Mouse (Mus musculus) forebrain, embryonic 14.5 days (tissue): Measurements from ENCODE around the gene Drc1. TPM values are rescaled to one million over a fixed set of nuclear protein-coding genes. Genes with fewer than 3 reads are reported as not detected.

Experiments used
- ATAC-seq: fragments of 200-750 bp; cut with Nextera tagmentation; 2 replicates; pipeline ENCODE4 v1.8.0; 2017; ENCODE audit warnings: mild to moderate bottlenecking, moderate library complexity
- DNase-seq: peaks from one replicate; pipeline ENCODE4 v3.0.0-alpha.2; 2015; ENCODE audit warnings: low spot score
- H3K27ac ChIP-seq: fragments of 300-500 bp; sonication (generic); 2 replicates; pipeline ENCODE4 v1.5.1; 2014; ENCODE audit warnings: low read depth, mild to moderate bottlenecking, control low read depth, low read length, moderate library complexity
- H3K27me3 ChIP-seq: fragments of 300-500 bp; sonication (generic); replicated peaks from 2 replicates; pipeline ENCODE4 v1.6.1; 2014; ENCODE audit warnings: low read length, control low read depth, mixed read lengths; ENCODE audit not compliant: control insufficient read depth, insufficient read depth
- H3K36me3 ChIP-seq: fragments of 300-500 bp; sonication (generic); 2 replicates; pipeline ENCODE4 v1.6.1; 2014; ENCODE audit warnings: low read length, control low read depth; ENCODE audit not compliant: control insufficient read depth, insufficient read depth
- H3K4me1 ChIP-seq: fragments of 300-500 bp; sonication (generic); 2 replicates; pipeline ENCODE4 v1.6.1; 2014; ENCODE audit warnings: antibody characterized with exemption, low read length, control low read depth; ENCODE audit not compliant: control insufficient read depth, insufficient read depth
- H3K4me2 ChIP-seq: fragments of 300-500 bp; sonication (generic); 2 replicates; pipeline ENCODE4 v1.6.1; 2014; ENCODE audit warnings: mild to moderate bottlenecking, control low read depth, low read length
- H3K4me3 ChIP-seq: fragments of 300-500 bp; sonication (generic); 2 replicates; pipeline ENCODE4 v1.5.1; 2014; ENCODE audit warnings: low read depth, low read length, control low read depth
- H3K9ac ChIP-seq: fragments of 300-500 bp; sonication (generic); 2 replicates; pipeline ENCODE4 v1.6.1; 2014; ENCODE audit warnings: mild to moderate bottlenecking, low read length, control low read depth, moderate library complexity
- H3K9me3 ChIP-seq: fragments of 300-500 bp; sonication (generic); replicated peaks from 2 replicates; pipeline ENCODE4 v1.6.1; 2016; ENCODE audit warnings: low read length, control low read depth, mixed read lengths; ENCODE audit not compliant: control insufficient read depth
- WGBS: fragments of 180-500 bp; shearing (Covaris S2); extraction: QIAGEN DNeasy Blood & Tissue Kit; methylation state at CpG from one replicate; pipeline ENCODE4 v1.1.7; 2014; 5-methylcytosine and 5-hydroxymethylcytosine counted together
- polyA plus RNA-seq: library from polyadenylated mRNA; unstranded; fragments of >200 nt; fragmentation: Nextera tagmentation; extraction: Ambion mirVana; gene quantifications from 2 replicates; pipeline ENCODE4 v1.2.1, GENCODE M21; 2014

The Drc1 gene
- polyA plus RNA-seq, 1 experiment from 2014 or later, result 3.9 TPM

GRCm38 (mm10) chr5:30243741-30244140, 37.4 kb upstream of the Drc1 start:
- H3K4me2 ChIP-seq, result no peak overlapping the region
- no peak overlapping the region for H3K9ac ChIP-seq
- H3K4me3 ChIP-seq, result no peak overlapping the region
- WGBS, result 64% methylated on average over 9 of the region's 9 CpGs
- peak; percentile 48 for DNase-seq
- no peak overlapping the region for H3K27ac ChIP-seq
- H3K36me3 ChIP-seq, result peaks cover under 1% of the 10 kb centered on the region; the same call in 1 of the 2 replicates
- no peaks in the 10 kb centered on the region for H3K9me3 ChIP-seq
- no peaks in the 10 kb centered on the region for H3K4me1 ChIP-seq
- no peaks in the 10 kb centered on the region for H3K27me3 ChIP-seq
- no peak for ATAC-seq

DNA sequence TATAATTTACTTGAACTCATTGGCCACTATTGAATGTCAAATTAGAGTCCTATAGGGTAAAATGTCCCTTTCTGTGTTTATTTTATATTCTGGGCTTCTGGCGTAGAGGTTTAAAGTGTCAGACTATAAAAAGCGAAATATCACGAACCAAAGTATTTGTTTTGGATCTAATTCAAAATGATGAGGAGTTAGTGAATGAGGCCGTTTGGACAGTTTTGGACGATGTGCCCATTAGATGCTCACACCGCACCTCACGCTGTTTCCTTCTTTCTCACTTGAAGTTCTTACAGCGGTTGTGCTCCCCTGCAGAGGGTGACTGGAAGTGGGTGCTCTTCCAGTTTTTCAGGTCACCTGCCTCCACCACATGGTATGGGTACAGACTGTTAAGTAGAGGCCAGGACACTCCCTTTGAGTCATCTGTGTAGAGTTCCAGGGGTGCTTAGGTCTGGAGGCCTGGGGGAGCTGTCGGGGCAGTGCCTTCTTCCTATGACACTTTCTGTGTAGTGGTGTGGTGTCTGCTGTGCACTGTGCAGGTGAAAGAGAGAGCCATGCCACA, 35.2 kb upstream of the Drc1 start:
- Histone ChIP-seq H3K4me3 (no peak overlapping the region), H3K36me3 (peaks cover 12% of the 10 kb centered on the region), H3K27me3 (no peaks in the 10 kb centered on the region), H3K4me2 (no peak overlapping the region), H3K9me3 (no peaks in the 10 kb centered on the region), H3K4me1 (no peaks in the 10 kb centered on the region), H3K27ac (no peak overlapping the region), H3K9ac (no peak overlapping the region)
- no peak for DNase-seq
- ATAC-seq, result no peak
- WGBS, result 94% methylated on average over 9 of the region's 9 CpGs

DNA sequence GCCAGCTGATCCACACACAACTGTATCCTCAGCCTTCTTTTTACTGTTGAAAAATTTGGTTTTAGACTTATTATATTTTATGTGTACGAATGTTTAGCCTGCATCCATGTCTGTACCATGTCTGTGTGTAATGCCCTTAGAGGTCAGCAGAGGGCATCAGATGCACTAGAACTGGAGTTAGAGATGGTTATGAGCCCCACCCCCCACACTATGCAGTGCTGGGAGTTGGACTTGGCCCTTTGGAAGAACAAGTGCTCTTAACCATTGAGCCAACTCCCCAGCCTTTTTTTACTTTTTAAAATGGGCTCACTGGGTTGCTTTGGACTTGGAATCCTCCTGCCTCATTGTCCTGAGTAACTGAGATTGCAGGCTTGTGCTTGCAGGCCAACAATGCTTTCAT, 33.5 kb upstream of the Drc1 start:
- DNase-seq (no peak), ATAC-seq (no peak)
- Histone ChIP-seq H3K9me3 (no peaks in the 10 kb centered on the region), H3K36me3 (peaks cover 21% of the 10 kb centered on the region), H3K27me3 (no peaks in the 10 kb centered on the region), H3K27ac (no peak overlapping the region), H3K4me2 (no peak overlapping the region), H3K4me3 (no peak overlapping the region), H3K9ac (no peak overlapping the region), H3K4me1 (no peaks in the 10 kb centered on the region)
- 97% methylated on average over 1 of the region's 1 CpGs for WGBS

GRCm38 (mm10) chr5:30255567-30256354, 25.4 kb upstream of the Drc1 start:
- H3K36me3 ChIP-seq, result peaks cover 59% of the 10 kb centered on the region
- no peaks in the 10 kb centered on the region for H3K27me3 ChIP-seq
- no peak overlapping the region for H3K4me2 ChIP-seq
- H3K27ac ChIP-seq, result no peak overlapping the region
- DNase-seq (no peak), ATAC-seq (no peak)
- WGBS, result 90% methylated on average over 12 of the region's 12 CpGs
- H3K9me3 ChIP-seq, result no peaks in the 10 kb centered on the region
- no peaks in the 10 kb centered on the region for H3K4me1 ChIP-seq
- no peak overlapping the region for H3K9ac ChIP-seq
- no peak overlapping the region for H3K4me3 ChIP-seq

- WGBS, result 95% methylated on average over 7 of the region's 7 CpGs
- Histone ChIP-seq H3K4me2 (no peak overlapping the region), H3K9me3 (no peaks in the 10 kb centered on the region), H3K36me3 (peaks cover 54% of the 10 kb centered on the region), H3K4me1 (no peaks in the 10 kb centered on the region), H3K27ac (no peak overlapping the region), H3K9ac (no peak overlapping the region), H3K4me3 (no peak overlapping the region), H3K27me3 (no peaks in the 10 kb centered on the region)
- ATAC-seq (no peak), DNase-seq (no peak)
Measured at GRCm38 (mm10) chr5:30258776-30259175, 22.4 kb upstream of the Drc1 start.

DNA sequence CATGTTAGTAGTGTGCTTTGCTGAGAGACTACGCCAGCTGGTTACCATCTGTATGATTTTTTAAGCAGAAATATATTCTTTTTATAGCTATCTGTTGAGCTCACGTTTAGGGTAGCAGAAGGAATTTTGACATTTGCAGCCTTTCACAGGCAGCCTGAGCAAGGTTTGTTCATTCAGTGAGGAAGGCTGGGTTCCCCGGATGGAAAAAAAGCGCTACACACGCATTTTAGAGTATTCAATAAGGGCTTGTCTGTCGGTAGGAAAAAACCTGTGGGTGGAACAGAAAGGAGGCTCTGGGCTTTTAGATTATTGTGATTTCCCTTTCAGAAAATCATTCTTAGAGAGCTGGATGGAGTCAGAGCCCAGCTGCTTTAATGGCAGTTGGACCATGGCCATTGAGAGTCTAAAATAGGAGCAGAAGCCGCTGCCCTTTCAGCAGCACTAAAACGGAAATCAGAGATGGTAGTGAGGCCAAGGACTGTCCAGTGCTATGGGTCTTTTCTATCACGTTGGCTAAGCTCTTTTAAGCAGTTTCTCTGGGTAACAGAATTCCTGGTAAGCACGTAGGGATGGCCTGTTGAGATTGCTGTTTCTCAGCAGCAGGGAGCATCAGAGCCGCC, 10.5 kb upstream of the Drc1 start:
- Histone ChIP-seq H3K9ac (no peak overlapping the region), H3K27ac (no peak overlapping the region), H3K4me2 (no peak overlapping the region), H3K36me3 (peaks cover 25% of the 10 kb centered on the region), H3K9me3 (no peaks in the 10 kb centered on the region), H3K27me3 (no peaks in the 10 kb centered on the region), H3K4me3 (no peak overlapping the region), H3K4me1 (no peaks in the 10 kb centered on the region)
- no peak for ATAC-seq
- WGBS, result 80% methylated on average over 11 of the region's 11 CpGs
- peak; percentile 30 for DNase-seq

- H3K4me3 ChIP-seq, result no peak overlapping the region
- DNase-seq, result no peak
Measured at GRCm38 (mm10) chr5:30271599-30272281, 9.4 kb upstream of the Drc1 start.

GRCm38 (mm10) chr5:30276361-30276760, 4.8 kb upstream of the Drc1 start:
- Histone ChIP-seq H3K27ac (no peak overlapping the region), H3K4me3 (no peak overlapping the region), H3K36me3 (0 out of 2 replicates have a peak, but pooled peaks cover 3% of the 10 kb centered on the region), H3K27me3 (no peaks in the 10 kb centered on the region), H3K9ac (no peak overlapping the region), H3K4me1 (no peaks in the 10 kb centered on the region), H3K4me2 (no peak overlapping the region), H3K9me3 (no peaks in the 10 kb centered on the region)
- DNase-seq, result no peak
- no peak for ATAC-seq
- 91% methylated on average over 2 of the region's 2 CpGs for WGBS

More at GRCm38 (mm10) chr5:30271599-30272281, 9.4 kb upstream of the Drc1 start:
- Histone ChIP-seq H3K9me3 (no peaks in the 10 kb centered on the region), H3K27me3 (no peaks in the 10 kb centered on the region), H3K4me2 (no peak overlapping the region), H3K4me1 (no peaks in the 10 kb centered on the region), H3K36me3 (peaks cover 16% of the 10 kb centered on the region), H3K27ac (no peak overlapping the region), H3K9ac (no peak overlapping the region)
- 95% methylated on average over 11 of the region's 11 CpGs for WGBS
- no peak for ATAC-seq
